Mouse (Mus musculus) midbrain, embryonic 13.5 days (tissue): ENCODE results near the gene 4930550L24Rik. TPM values are rescaled to one million over a fixed set of nuclear protein-coding genes. Genes with fewer than 3 reads are reported as not detected.

Experiments
- ATAC-seq: fragments of 200-750 bp; cut with Nextera tagmentation; 2 replicates; pipeline ENCODE4 v1.8.0; 2017; ENCODE audit warnings: mild to moderate bottlenecking, moderate TSS enrichment, moderate library complexity
- H3K27ac ChIP-seq: fragments of 300-500 bp; sonication (generic); 2 replicates; pipeline ENCODE4 v1.5.1; 2015; ENCODE audit warnings: inconsistent platforms, mild to moderate bottlenecking, moderate library complexity
- H3K27me3 ChIP-seq: fragments of 300-500 bp; sonication (generic); 2 replicates; pipeline ENCODE4 v1.6.1; 2015; ENCODE audit warnings: mild to moderate bottlenecking, inconsistent platforms
- H3K36me3 ChIP-seq: fragments of 300-500 bp; sonication (generic); 2 replicates; pipeline ENCODE4 v1.6.1; 2015; ENCODE audit warnings: mild to moderate bottlenecking, inconsistent platforms
- H3K4me1 ChIP-seq: fragments of 300-500 bp; sonication (generic); replicated peaks from 2 replicates; pipeline ENCODE4 v1.6.1; 2015; ENCODE audit warnings: inconsistent platforms
- H3K4me2 ChIP-seq: fragments of 300-500 bp; sonication (generic); replicated peaks from 2 replicates; pipeline ENCODE4 v1.6.1; 2015; ENCODE audit warnings: moderate library complexity, mild to moderate bottlenecking, inconsistent platforms
- H3K4me3 ChIP-seq: fragments of 300-500 bp; sonication (generic); replicated peaks from 2 replicates; pipeline ENCODE4 v1.5.1; 2015; ENCODE audit warnings: mild to moderate bottlenecking, inconsistent platforms
- H3K9ac ChIP-seq: fragments of 300-500 bp; sonication (generic); replicated peaks from 2 replicates; pipeline ENCODE4 v1.6.1; 2015; ENCODE audit warnings: mild to moderate bottlenecking, inconsistent platforms
- H3K9me3 ChIP-seq: fragments of 300-500 bp; sonication (generic); 2 replicates; pipeline ENCODE4 v1.6.1; 2016; ENCODE audit warnings: mild to moderate bottlenecking, inconsistent platforms
- WGBS: fragments of 180-500 bp; shearing (Covaris S2); methylation state at CpG from one replicate; pipeline ENCODE4 v1.1.7; 2015; 5-methylcytosine and 5-hydroxymethylcytosine counted together
- polyA plus RNA-seq: library from polyadenylated mRNA; unstranded; fragments of >200 nt; fragmentation: Nextera tagmentation; extraction: Ambion mirVana; gene quantifications from 2 replicates; pipeline ENCODE4 v1.2.1, GENCODE M21; 2015

The 4930550L24Rik gene
- not detected in 2 replicates for polyA plus RNA-seq

DNA sequence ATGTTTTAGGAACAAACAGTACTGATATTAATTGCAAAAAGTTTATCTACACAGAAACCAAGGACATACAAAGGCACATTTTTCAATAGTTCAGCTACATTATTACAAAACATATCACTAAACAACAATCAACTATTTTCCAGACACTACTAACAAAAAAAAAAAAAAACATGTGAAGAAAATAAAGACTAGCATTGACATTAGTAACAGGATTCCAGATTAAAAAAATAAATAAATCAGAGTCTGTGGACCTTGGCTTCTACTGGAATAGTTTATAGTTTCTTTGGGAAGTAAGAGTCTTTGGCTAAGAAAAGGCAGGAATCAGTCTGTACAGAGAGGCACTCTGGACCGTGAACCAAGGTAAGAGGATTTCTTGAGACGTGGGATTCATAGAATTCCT, at the start of gene 4930550L24Rik:
TSS of gene 4930550L24Rik (plus strand) at position 301 of the 400 bp plus-strand sequence.
- H3K9ac ChIP-seq, result no peak within 1 kb of the TSS
- H3K4me3 ChIP-seq, result no peak within 1 kb of the TSS
- H3K36me3 ChIP-seq, result no peaks in the 10 kb centered on the region
- H3K4me2 ChIP-seq, result no peak within 1 kb of the TSS
- H3K9me3 ChIP-seq, result no peaks in the 10 kb centered on the region
- 71% methylated on average over 2 of the region's 2 CpGs for WGBS
- H3K4me1 ChIP-seq, result no peaks in the 10 kb centered on the region
- no peak within 1 kb of the TSS for H3K27ac ChIP-seq
- ATAC-seq, result no peak
- H3K27me3 ChIP-seq, result no peaks in the 10 kb centered on the region

DNA sequence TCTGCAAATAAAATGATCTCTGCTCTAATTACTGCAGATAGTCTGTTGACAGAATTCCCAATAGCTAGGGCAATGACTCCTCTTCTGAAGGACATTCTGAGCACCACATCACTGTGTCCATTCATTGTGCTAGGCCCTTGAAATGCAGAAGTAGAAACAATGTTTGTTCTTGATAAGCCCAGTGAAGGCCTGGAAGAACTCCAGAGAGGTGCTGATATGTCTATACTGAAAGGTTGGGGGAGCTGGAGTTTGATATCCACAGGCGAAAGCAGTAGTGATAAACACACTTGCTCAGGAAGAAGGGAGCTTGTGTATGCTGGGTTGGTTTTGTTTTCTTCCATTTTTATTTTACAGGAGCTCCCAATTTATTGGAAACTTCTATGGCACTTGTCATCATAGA, 8.4 kb upstream of the 4930550L24Rik start:
- Histone ChIP-seq H3K36me3 (no peaks in the 10 kb centered on the region), H3K9ac (no peak overlapping the region), H3K4me3 (no peak overlapping the region), H3K27me3 (no peaks in the 10 kb centered on the region), H3K9me3 (no peaks in the 10 kb centered on the region), H3K27ac (no peak overlapping the region), H3K4me2 (no peak overlapping the region), H3K4me1 (no peaks in the 10 kb centered on the region)
- no peak for ATAC-seq
- 86% methylated on average over 1 of the region's 1 CpGs for WGBS

GRCm38 (mm10) chrX:58967969-58968368, 58.8 kb downstream of the 4930550L24Rik start:
- ATAC-seq, result peak; percentile 92
- Histone ChIP-seq H3K4me2 (no peak overlapping the region), H3K27ac (no peak overlapping the region), H3K9ac (no peak overlapping the region), H3K4me1 (peaks cover 3% of the 10 kb centered on the region), H3K27me3 (no peaks in the 10 kb centered on the region), H3K9me3 (no peaks in the 10 kb centered on the region), H3K4me3 (no peak overlapping the region), H3K36me3 (no peaks in the 10 kb centered on the region)
- WGBS, result 47% methylated on average over 2 of the region's 2 CpGs
